8 mouse cellular contexts compared by ENCODE assay signal in the genomic region with DNA sequence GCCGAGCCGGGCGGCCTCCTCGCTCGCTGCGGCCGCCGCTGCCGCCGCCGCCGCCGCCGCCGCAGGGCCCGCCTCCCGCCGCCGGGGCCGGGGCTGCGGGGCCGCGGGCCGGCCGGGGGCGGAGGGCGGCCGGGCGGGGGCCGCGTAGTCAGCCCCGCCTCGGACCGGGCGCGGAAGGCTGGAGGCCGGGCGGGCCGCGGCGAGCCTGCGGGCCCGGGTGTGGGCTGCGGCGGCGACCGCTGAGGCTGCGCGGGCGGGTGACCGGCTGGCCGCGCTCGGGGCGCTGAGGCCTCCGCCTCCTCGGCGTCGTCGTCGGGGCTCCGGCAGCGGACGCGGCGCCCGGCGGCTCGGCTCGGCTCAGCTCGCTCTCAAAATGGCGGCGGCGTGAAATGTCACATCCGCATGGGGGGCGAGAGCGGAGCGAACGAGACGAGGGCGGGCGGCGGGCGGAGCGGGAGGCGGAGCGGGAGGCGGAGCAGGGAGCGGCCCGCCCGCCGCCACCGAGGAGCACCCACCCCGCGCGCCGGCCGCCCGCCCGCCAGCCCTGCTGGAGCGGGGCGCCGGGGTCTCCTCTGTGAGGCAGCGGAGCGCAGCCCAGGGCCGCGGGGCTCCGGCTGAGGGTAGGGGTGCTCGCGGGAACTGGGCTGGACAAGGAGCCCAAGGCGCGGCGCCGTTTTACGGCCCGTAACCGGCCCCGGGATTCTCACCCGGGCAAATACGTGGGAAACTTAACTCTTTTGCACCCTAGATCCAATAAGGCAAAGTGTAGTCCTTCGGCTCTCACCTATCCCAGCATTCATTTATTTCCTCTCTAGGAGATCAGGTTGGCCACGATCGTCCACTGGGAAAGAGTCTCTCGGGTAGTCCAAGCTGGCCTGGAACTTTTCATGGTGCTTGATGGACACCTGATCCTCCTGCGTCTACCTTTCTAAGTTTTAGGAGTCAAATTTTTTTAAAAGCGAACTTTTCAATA. TPM values are rescaled to one million over a fixed set of nuclear protein-coding genes. Genes with fewer than 3 reads are reported as not detected.
A peak's percentile ranks its signal among the peaks of the same experiment; 100 is the strongest.
DNase-seq lines count a peak whose midpoint lies in the region; ATAC-seq lines count a peak whose summit lies in the region.

No protein-coding gene starts in this region.

- 2% methylated on average over 56 of the region's 126 CpGs for WGBS in forebrain, embryonic 11.5 days
- WGBS in heart, embryonic 16.5 days, result 2% methylated on average over 71 of the region's 126 CpGs
- 2% methylated on average over 97 of the region's 126 CpGs for WGBS in liver, embryonic 15.5 days (ENCODE audit: insufficient replicate concordance)
- WGBS in neural tube, embryonic 11.5 days, result 3% methylated on average over 40 of the region's 126 CpGs
- WGBS in stomach, embryonic 16.5 days, result 2% methylated on average over 115 of the region's 126 CpGs

- no peaks in the 10 kb centered on the region for H3K36me3 ChIP-seq in forebrain, embryonic 11.5 days (ENCODE audit: control insufficient read depth, insufficient read depth, low read length)
- H3K36me3 ChIP-seq in heart, embryonic 16.5 days (ENCODE audit: control insufficient read depth, insufficient read depth), result no peaks in the 10 kb centered on the region
- peaks cover 15% of the 10 kb centered on the region for H3K36me3 ChIP-seq in liver, embryonic 15.5 days (replicated peaks)
- no peaks in the 10 kb centered on the region for H3K36me3 ChIP-seq in neural tube, embryonic 11.5 days (ENCODE audit: control insufficient read depth, insufficient read depth, low read length)
- no peaks in the 10 kb centered on the region for H3K36me3 ChIP-seq in stomach, embryonic 16.5 days (ENCODE audit: control insufficient read depth, insufficient read depth, low read length)

- H3K4me1 ChIP-seq in forebrain, embryonic 11.5 days (replicated peaks; ENCODE audit: control insufficient read depth, insufficient read depth, low read length), result peaks cover 3% of the 10 kb centered on the region
- H3K4me1 ChIP-seq in heart, embryonic 16.5 days (ENCODE audit: control insufficient read depth, insufficient read depth, low read length), result peaks cover 31% of the 10 kb centered on the region
- peaks cover 79% of the 10 kb centered on the region for H3K4me1 ChIP-seq in liver, embryonic 15.5 days (replicated peaks)
- peaks cover 23% of the 10 kb centered on the region for H3K4me1 ChIP-seq in neural tube, embryonic 11.5 days (ENCODE audit: control insufficient read depth, insufficient read depth, low read length)
- H3K4me1 ChIP-seq in stomach, embryonic 16.5 days (ENCODE audit: control insufficient read depth, insufficient read depth, low read length), result peaks cover 33% of the 10 kb centered on the region

- H3K27ac ChIP-seq in forebrain, embryonic 11.5 days (ENCODE audit: low read depth, low read length), result peak overlapping the region; percentile 79
- peak overlapping the region; percentile 95 for H3K27ac ChIP-seq in heart, embryonic 16.5 days (ENCODE audit: low read length)
- H3K27ac ChIP-seq in liver, embryonic 15.5 days (replicated peaks), result peak overlapping the region; percentile 98
- H3K27ac ChIP-seq in neural tube, embryonic 11.5 days (ENCODE audit: low read depth, low read length), result peak overlapping the region; percentile 90
- H3K27ac ChIP-seq in stomach, embryonic 16.5 days (ENCODE audit: low read length), result peak overlapping the region; percentile 95

- H3K4me2 ChIP-seq in forebrain, embryonic 11.5 days (ENCODE audit: low read depth, low read length, severe bottlenecking), result peak overlapping the region; percentile 71
- peak overlapping the region; percentile 73 for H3K4me2 ChIP-seq in heart, embryonic 16.5 days (ENCODE audit: low read depth, low read length)
- H3K4me2 ChIP-seq in liver, embryonic 15.5 days, result peak overlapping the region; percentile 81
- H3K4me2 ChIP-seq in neural tube, embryonic 11.5 days (ENCODE audit: low read depth), result peak overlapping the region; percentile 56
- H3K4me2 ChIP-seq in stomach, embryonic 16.5 days (ENCODE audit: low read depth, low read length), result peak overlapping the region; percentile 53

- peak; percentile 76 for DNase-seq in c-Kit-positive CD71-negative TER-119-negative erythroid progenitor cells, embryonic 14.5 days (ENCODE audit: low read depth)
- peak; percentile 94 for DNase-seq in forebrain, embryonic 11.5 days (ENCODE audit: low spot score)
- DNase-seq in kidney, postnatal 25 days, result peak; percentile 93 to 95
- peak; percentile 91 for DNase-seq in neural tube, embryonic 11.5 days (ENCODE audit: low spot score)

- peak overlapping the region; percentile 97 for H3K9ac ChIP-seq in forebrain, embryonic 11.5 days (ENCODE audit: low read length)
- H3K9ac ChIP-seq in heart, embryonic 16.5 days (ENCODE audit: low read length), result peak overlapping the region; percentile 95
- H3K9ac ChIP-seq in liver, embryonic 15.5 days, result peak overlapping the region; percentile 100
- H3K9ac ChIP-seq in neural tube, embryonic 11.5 days (ENCODE audit: low read length), result peak overlapping the region; percentile 94
- H3K9ac ChIP-seq in stomach, embryonic 16.5 days (ENCODE audit: low read length), result peak overlapping the region; percentile 96

- peak; percentile 87 for ATAC-seq in CD4-positive, CD25-positive, alpha-beta regulatory T cell, adult 4 months
- ATAC-seq in forebrain, embryonic 11.5 days (replicated peaks; ENCODE audit: low FRiP score), result peak; percentile 92
- ATAC-seq in heart, embryonic 16.5 days (replicated peaks; ENCODE audit: extremely low read depth, insufficient read depth, low FRiP score), result peak; percentile 91
- ATAC-seq in liver, embryonic 15.5 days (ENCODE audit: insufficient read depth), result peak; percentile 91
- peak; percentile 89 for ATAC-seq in neural tube, embryonic 11.5 days (ENCODE audit: insufficient read depth, low FRiP score, low TSS enrichment)
- peak; percentile 94 for ATAC-seq in stomach, embryonic 16.5 days (ENCODE audit: insufficient read depth, low FRiP score)

- no peaks in the 10 kb centered on the region for H3K9me3 ChIP-seq in forebrain, embryonic 11.5 days (ENCODE audit: control insufficient read depth, low read length)
- H3K9me3 ChIP-seq in heart, embryonic 16.5 days (replicated peaks; ENCODE audit: control insufficient read depth, low read length), result no peaks in the 10 kb centered on the region
- H3K9me3 ChIP-seq in liver, embryonic 15.5 days (replicated peaks), result no peaks in the 10 kb centered on the region
- H3K9me3 ChIP-seq in neural tube, embryonic 11.5 days (ENCODE audit: control insufficient read depth, low read length), result no peaks in the 10 kb centered on the region
- H3K9me3 ChIP-seq in stomach, embryonic 16.5 days (replicated peaks; ENCODE audit: control insufficient read depth, low read length), result no peaks in the 10 kb centered on the region

- H3K4me3 ChIP-seq in forebrain, embryonic 11.5 days (ENCODE audit: low read depth, low read length), result peak overlapping the region; percentile 99
- H3K4me3 ChIP-seq in heart, embryonic 16.5 days (ENCODE audit: low read length), result peak overlapping the region; percentile 99
- H3K4me3 ChIP-seq in liver, embryonic 15.5 days (replicated peaks), result peak overlapping the region; percentile 78
- peak overlapping the region; percentile 99 for H3K4me3 ChIP-seq in neural tube, embryonic 11.5 days (ENCODE audit: low read depth, low read length)
- peak overlapping the region; percentile 85 for H3K4me3 ChIP-seq in stomach, embryonic 16.5 days (replicated peaks; ENCODE audit: low read length)

- H3K27me3 ChIP-seq in forebrain, embryonic 11.5 days (ENCODE audit: control insufficient read depth, insufficient read depth, low read length), result no peaks in the 10 kb centered on the region
- no peaks in the 10 kb centered on the region for H3K27me3 ChIP-seq in heart, embryonic 16.5 days (ENCODE audit: control insufficient read depth, insufficient read depth, low read length)
- H3K27me3 ChIP-seq in liver, embryonic 15.5 days, result no peaks in the 10 kb centered on the region
- no peaks in the 10 kb centered on the region for H3K27me3 ChIP-seq in neural tube, embryonic 11.5 days (ENCODE audit: control insufficient read depth, insufficient read depth, low read length)
- no peaks in the 10 kb centered on the region for H3K27me3 ChIP-seq in stomach, embryonic 16.5 days (ENCODE audit: control insufficient read depth, insufficient read depth, low read length)

RNA-seq across cellular contexts. Expression of a gene that starts 53.3 kb away (rescaled TPM):
- 10 to 100 TPM; 39.2 to 51.8 TPM for polyA plus RNA-seq in CD4-positive, CD25-positive, alpha-beta regulatory T cell, adult 4 months (2017; shearing (Covaris generic))
- 45.7 and 47.4 TPM in 2 replicates for polyA plus RNA-seq in forebrain, embryonic 11.5 days (2014; fragmentation: Nextera tagmentation; extraction: Ambion mirVana)
- polyA plus RNA-seq in heart, embryonic 16.5 days (2015; fragmentation: Nextera tagmentation; extraction: Ambion mirVana), result 15.0 and 16.9 TPM in 2 replicates
- polyA plus RNA-seq in liver, embryonic 15.5 days (2015; fragmentation: Nextera tagmentation; extraction: Ambion mirVana), result 24.4 and 29.4 TPM in 2 replicates
- 38.8 and 38.9 TPM in 2 replicates for polyA plus RNA-seq in neural tube, embryonic 11.5 days (2014; fragmentation: Nextera tagmentation; extraction: Ambion mirVana)
- polyA plus RNA-seq in stomach, embryonic 16.5 days (2015; fragmentation: Nextera tagmentation; extraction: Ambion mirVana), result 24.4 and 28.6 TPM in 2 replicates

RNA-seq across cellular contexts. Expression of a gene that starts 58.3 kb away (rescaled TPM):
- not detected for polyA plus RNA-seq in CD4-positive, CD25-positive, alpha-beta regulatory T cell, adult 4 months (2017; shearing (Covaris generic))
- not detected in 2 replicates for polyA plus RNA-seq in forebrain, embryonic 11.5 days (2014; fragmentation: Nextera tagmentation; extraction: Ambion mirVana)
- not detected in 2 replicates for polyA plus RNA-seq in heart, embryonic 16.5 days (2015; fragmentation: Nextera tagmentation; extraction: Ambion mirVana)
- polyA plus RNA-seq in liver, embryonic 15.5 days (2015; fragmentation: Nextera tagmentation; extraction: Ambion mirVana), result 0.24 TPM in 1 of 2 replicates, not detected in the other
- polyA plus RNA-seq in neural tube, embryonic 11.5 days (2014; fragmentation: Nextera tagmentation; extraction: Ambion mirVana), result not detected in 2 replicates
- not detected in 2 replicates for polyA plus RNA-seq in stomach, embryonic 16.5 days (2015; fragmentation: Nextera tagmentation; extraction: Ambion mirVana)

Comparison
In these comparisons a context has a peak if more than half of its experiments do, and no peak if none do; other contexts are left out.
1. Peak in every context shown above with its lines: DNase-seq, ATAC-seq, H3K4me3 ChIP-seq and H3K27ac ChIP-seq.